Comparison of ENCODE assay signal across 9 mouse cellular contexts in genomic region chr11:116222740-116223059, GRCm38 (mm10). TPM values are rescaled to one million over a fixed set of nuclear protein-coding genes. Genes with fewer than 3 reads are reported as not detected.
A peak's percentile ranks its signal among the peaks of the same experiment; 100 is the strongest.
DNase-seq lines count a peak whose midpoint lies in the region; ATAC-seq and TF ChIP-seq lines count a peak whose summit lies in the region.
"Had no signal": no experiment of that assay in that cellular context is flagged by ENCODE, and none has a peak within 500 bp of the region (broad histone marks: within the 10 kb centered on the region; RNA-seq: fewer than 3 reads in every experiment).

No protein-coding gene starts in this region.

- H3K9ac ChIP-seq in embryonic facial prominence, embryonic 12.5 days: peak overlapping the region; percentile 21
- H3K9ac ChIP-seq in intestine, embryonic 14.5 days (ENCODE audit: low read length): peak overlapping the region; percentile 38
- 0 out of 2 replicates have a peak overlapping the region, but pooled peaks have one; percentile 38 for H3K9ac ChIP-seq in midbrain, embryonic 16.5 days (ENCODE audit: low read depth, low read length)

- peak overlapping the region; percentile 28; the same call in 1 of the 2 replicates for H3K4me3 ChIP-seq in kidney, adult 2 months (ENCODE audit: insufficient read depth, low read depth, low read length)
- H3K4me3 ChIP-seq in embryonic facial prominence, embryonic 12.5 days: peak overlapping the region; percentile 35
- H3K4me3 ChIP-seq in intestine, embryonic 14.5 days (ENCODE audit: low read depth, low read length): peak overlapping the region; percentile 32
- peak overlapping the region; percentile 30 for H3K4me3 ChIP-seq in midbrain, embryonic 16.5 days (ENCODE audit: low read depth, low read length)

- WGBS in kidney, adult 2 months: 53% methylated on average over 23 of the region's 23 CpGs
- WGBS in embryonic facial prominence, embryonic 12.5 days: 18% methylated on average over 23 of the region's 23 CpGs
- WGBS in intestine, embryonic 14.5 days: 19% methylated on average over 23 of the region's 23 CpGs
- WGBS in midbrain, embryonic 16.5 days: 14% methylated on average over 23 of the region's 23 CpGs

- no peak overlapping the region for H3K27ac ChIP-seq in kidney, adult 2 months (ENCODE audit: insufficient read depth, low read depth, low read length)
- H3K27ac ChIP-seq in embryonic facial prominence, embryonic 12.5 days: no peak overlapping the region
- H3K27ac ChIP-seq in intestine, embryonic 14.5 days (ENCODE audit: low read depth): no peak overlapping the region
- no peak overlapping the region for H3K27ac ChIP-seq in midbrain, embryonic 16.5 days (ENCODE audit: low read length)

- H3K4me2 ChIP-seq in embryonic facial prominence, embryonic 12.5 days (replicated peaks): peak overlapping the region; percentile 59
- peak overlapping the region; percentile 63 for H3K4me2 ChIP-seq in intestine, embryonic 14.5 days (ENCODE audit: low read length)
- peak overlapping the region; percentile 48 for H3K4me2 ChIP-seq in midbrain, embryonic 16.5 days (ENCODE audit: low read length)

- no peak for TF ChIP-seq POLR2A in kidney, adult 2 months (IDR thresholded peaks at IDR 0.05; ENCODE audit: low read depth, low read length)

- ATAC-seq in embryonic facial prominence, embryonic 12.5 days (ENCODE audit: insufficient number of reproducible peaks, insufficient read depth, low FRiP score, low TSS enrichment): no peak
- no peak for ATAC-seq in intestine, embryonic 14.5 days (replicated peaks; ENCODE audit: low FRiP score, low TSS enrichment, low read depth)
- ATAC-seq in midbrain, embryonic 16.5 days: no peak
- ATAC-seq in activated CD4-positive, CD25-positive, alpha-beta regulatory T cell, adult 4 months: no peak

- peaks cover 9% of the 10 kb centered on the region for H3K9me3 ChIP-seq in embryonic facial prominence, embryonic 12.5 days
- no peaks in the 10 kb centered on the region for H3K9me3 ChIP-seq in intestine, embryonic 14.5 days (ENCODE audit: control insufficient read depth, low read length)
- peaks cover 5% of the 10 kb centered on the region; the same call in 1 of the 2 replicates for H3K9me3 ChIP-seq in midbrain, embryonic 16.5 days (replicated peaks; ENCODE audit: control insufficient read depth, low read length, poor library complexity, severe bottlenecking)

- H3K27me3 ChIP-seq in kidney, adult 2 months (replicated peaks; ENCODE audit: control insufficient read depth, insufficient read depth, low read length): no peaks in the 10 kb centered on the region
- H3K27me3 ChIP-seq in embryonic facial prominence, embryonic 12.5 days: peaks cover 38% of the 10 kb centered on the region
- peaks cover 20% of the 10 kb centered on the region; the same call in 1 of the 2 replicates for H3K27me3 ChIP-seq in intestine, embryonic 14.5 days (replicated peaks; ENCODE audit: control insufficient read depth, insufficient read depth, low read length)
- H3K27me3 ChIP-seq in midbrain, embryonic 16.5 days (ENCODE audit: control insufficient read depth, insufficient read depth, low read depth, low read length): peaks cover 37% of the 10 kb centered on the region

- no peaks in the 10 kb centered on the region for H3K36me3 ChIP-seq in kidney, adult 2 months (ENCODE audit: control insufficient read depth, insufficient read depth, low read length)
- no peaks in the 10 kb centered on the region for H3K36me3 ChIP-seq in embryonic facial prominence, embryonic 12.5 days
- no peaks in the 10 kb centered on the region for H3K36me3 ChIP-seq in intestine, embryonic 14.5 days (ENCODE audit: control insufficient read depth, insufficient read depth, low read length)
- H3K36me3 ChIP-seq in midbrain, embryonic 16.5 days (ENCODE audit: control insufficient read depth, insufficient read depth, low read length): no peaks in the 10 kb centered on the region
- H3K36me3 ChIP-seq: G1E had no signal

- peaks cover 21% of the 10 kb centered on the region for H3K4me1 ChIP-seq in kidney, adult 2 months (ENCODE audit: control insufficient read depth, insufficient read depth, low read length)
- peaks cover 21% of the 10 kb centered on the region for H3K4me1 ChIP-seq in embryonic facial prominence, embryonic 12.5 days
- peaks cover 29% of the 10 kb centered on the region for H3K4me1 ChIP-seq in intestine, embryonic 14.5 days (replicated peaks; ENCODE audit: control insufficient read depth, insufficient read depth, low read length)
- H3K4me1 ChIP-seq in midbrain, embryonic 16.5 days (ENCODE audit: control insufficient read depth, insufficient read depth, low read length): peaks cover 7% of the 10 kb centered on the region; the same call in 1 of the 2 replicates

- no peak for DNase-seq in kidney, adult 2 months
- DNase-seq in kidney, adult 9 months: no peak
- DNase-seq in intestine, embryonic 14.5 days (ENCODE audit: low spot score): no peak
- no peak for DNase-seq in spleen, postnatal 14 days (ENCODE audit: low spot score in 2 of 2)
- DNase-seq in spleen, adult 18-20 months: no peak

- TF ChIP-seq CTCF in kidney, adult 2 months (conservative IDR thresholded peaks at IDR 0.05; ENCODE audit: insufficient read depth, insufficient read length, low read depth, low read length): no peak

RNA-seq across cellular contexts. Expression of gene Evpl, which starts 15.2 kb away (rescaled TPM):
- polyA plus RNA-seq in kidney, adult 2 months (2012; rRNA removed): 6.8 and 7.1 TPM in 2 replicates
- 2.9 and 3.1 TPM in 2 replicates for polyA plus RNA-seq in embryonic facial prominence, embryonic 12.5 days (2016; fragmentation: Nextera tagmentation; extraction: Ambion mirVana)
- polyA plus RNA-seq in intestine, embryonic 14.5 days (2014; fragmentation: Nextera tagmentation; extraction: Ambion mirVana): 3.2 and 3.7 TPM in 2 replicates
- polyA plus RNA-seq in midbrain, embryonic 16.5 days (2015; fragmentation: Nextera tagmentation; extraction: Ambion mirVana): 0.88 and 1.3 TPM in 2 replicates
- not detected for polyA plus RNA-seq in activated CD4-positive, CD25-positive, alpha-beta regulatory T cell, adult 4 months (2017; shearing (Covaris generic))

RNA-seq across cellular contexts. Expression of gene Acox1, which starts 23.9 kb away (rescaled TPM):
- 251 and 265 TPM in 2 replicates for polyA plus RNA-seq in kidney, adult 2 months (2012; rRNA removed)
- 25.8 and 26.4 TPM in 2 replicates for polyA plus RNA-seq in embryonic facial prominence, embryonic 12.5 days (2016; fragmentation: Nextera tagmentation; extraction: Ambion mirVana)
- polyA plus RNA-seq in intestine, embryonic 14.5 days (2014; fragmentation: Nextera tagmentation; extraction: Ambion mirVana): 33.3 and 35.1 TPM in 2 replicates
- 64.0 and 71.5 TPM in 2 replicates for polyA plus RNA-seq in midbrain, embryonic 16.5 days (2015; fragmentation: Nextera tagmentation; extraction: Ambion mirVana)
- 10 to 100 TPM; 10.0 to 11.7 TPM for polyA plus RNA-seq in activated CD4-positive, CD25-positive, alpha-beta regulatory T cell, adult 4 months (2017; shearing (Covaris generic))

RNA-seq across cellular contexts. Expression of gene Ten1, which starts 24.0 kb away (rescaled TPM):
- polyA plus RNA-seq in kidney, adult 2 months (2012; rRNA removed): 20.1 and 21.0 TPM in 2 replicates
- 66.5 and 71.9 TPM in 2 replicates for polyA plus RNA-seq in embryonic facial prominence, embryonic 12.5 days (2016; fragmentation: Nextera tagmentation; extraction: Ambion mirVana)
- 88.8 and 93.2 TPM in 2 replicates for polyA plus RNA-seq in intestine, embryonic 14.5 days (2014; fragmentation: Nextera tagmentation; extraction: Ambion mirVana)
- 82.0 and 82.5 TPM in 2 replicates for polyA plus RNA-seq in midbrain, embryonic 16.5 days (2015; fragmentation: Nextera tagmentation; extraction: Ambion mirVana)
- polyA plus RNA-seq in activated CD4-positive, CD25-positive, alpha-beta regulatory T cell, adult 4 months (2017; shearing (Covaris generic)): 10 to 100 TPM; 56.1 to 77.2 TPM

RNA-seq across cellular contexts. Expression of gene Srp68, which starts 51.3 kb away (rescaled TPM):
- polyA plus RNA-seq in kidney, adult 2 months (2012; rRNA removed): 53.7 and 53.8 TPM in 2 replicates
- polyA plus RNA-seq in embryonic facial prominence, embryonic 12.5 days (2016; fragmentation: Nextera tagmentation; extraction: Ambion mirVana): 105 and 107 TPM in 2 replicates
- 78.1 and 83.2 TPM in 2 replicates for polyA plus RNA-seq in intestine, embryonic 14.5 days (2014; fragmentation: Nextera tagmentation; extraction: Ambion mirVana)
- polyA plus RNA-seq in midbrain, embryonic 16.5 days (2015; fragmentation: Nextera tagmentation; extraction: Ambion mirVana): 58.2 and 59.2 TPM in 2 replicates
- 10 to 100 TPM; 33.1 to 42.4 TPM for polyA plus RNA-seq in activated CD4-positive, CD25-positive, alpha-beta regulatory T cell, adult 4 months (2017; shearing (Covaris generic))

RNA-seq across cellular contexts. Expression of gene Fbf1, which starts 54.7 kb away (rescaled TPM):
- polyA plus RNA-seq in kidney, adult 2 months (2012; rRNA removed): 24.0 TPM in 2 replicates
- polyA plus RNA-seq in embryonic facial prominence, embryonic 12.5 days (2016; fragmentation: Nextera tagmentation; extraction: Ambion mirVana): 61.2 and 61.3 TPM in 2 replicates
- 22.8 and 23.3 TPM in 2 replicates for polyA plus RNA-seq in intestine, embryonic 14.5 days (2014; fragmentation: Nextera tagmentation; extraction: Ambion mirVana)
- 69.4 and 77.1 TPM in 2 replicates for polyA plus RNA-seq in midbrain, embryonic 16.5 days (2015; fragmentation: Nextera tagmentation; extraction: Ambion mirVana)
- polyA plus RNA-seq in activated CD4-positive, CD25-positive, alpha-beta regulatory T cell, adult 4 months (2017; shearing (Covaris generic)): 1 to 10 TPM; 2.1 to 3.4 TPM
